Mouse (Mus musculus) forebrain, embryonic 11.5 days (tissue): ENCODE results near the gene Abcc4. TPM values are rescaled to one million over a fixed set of nuclear protein-coding genes. Genes with fewer than 3 reads are reported as not detected.

Experiments used
- ATAC-seq: fragments of 200-750 bp; cut with Nextera tagmentation; replicated peaks from 2 replicates; pipeline ENCODE4 v1.8.0; 2017; ENCODE audit warnings: moderate TSS enrichment; ENCODE audit not compliant: low FRiP score
- DNase-seq: peaks from one replicate; pipeline ENCODE4 v3.0.0-alpha.2; 2017; ENCODE audit warnings: low spot score
- H3K27ac ChIP-seq: fragments of 300-500 bp; sonication (generic); 2 replicates; pipeline ENCODE4 v1.5.1; 2014; ENCODE audit warnings: low read depth, low read length
- H3K27me3 ChIP-seq: fragments of 300-500 bp; sonication (generic); 2 replicates; pipeline ENCODE4 v1.6.1; 2014; ENCODE audit warnings: mild to moderate bottlenecking, low read length, mixed read lengths; ENCODE audit not compliant: control insufficient read depth, insufficient read depth
- H3K36me3 ChIP-seq: fragments of 300-500 bp; sonication (generic); 2 replicates; pipeline ENCODE4 v1.6.1; 2014; ENCODE audit warnings: mild to moderate bottlenecking, low read length, moderate library complexity, mixed read lengths; ENCODE audit not compliant: control insufficient read depth, insufficient read depth
- H3K4me1 ChIP-seq: fragments of 300-500 bp; sonication (generic); replicated peaks from 2 replicates; pipeline ENCODE4 v1.6.1; 2014; ENCODE audit warnings: low read length, mixed read lengths; ENCODE audit not compliant: control insufficient read depth, insufficient read depth
- H3K4me2 ChIP-seq: fragments of 300-500 bp; sonication (generic); 2 replicates; pipeline ENCODE4 v1.6.1; 2014; ENCODE audit warnings: low read depth, mild to moderate bottlenecking, low read length, moderate library complexity, mixed read lengths; ENCODE audit not compliant: severe bottlenecking
- H3K4me3 ChIP-seq: fragments of 300-500 bp; sonication (generic); 2 replicates; pipeline ENCODE4 v1.5.1; 2014; ENCODE audit warnings: low read depth, low read length
- H3K9ac ChIP-seq: fragments of 300-500 bp; sonication (generic); 2 replicates; pipeline ENCODE4 v1.6.1; 2014; ENCODE audit warnings: low read length
- H3K9me3 ChIP-seq: fragments of 300-500 bp; sonication (generic); 2 replicates; pipeline ENCODE4 v1.6.1; 2016; ENCODE audit warnings: low read length, mixed read lengths; ENCODE audit not compliant: control insufficient read depth
- WGBS: fragments of 180-500 bp; shearing (Covaris S2); extraction: QIAGEN DNeasy Blood & Tissue Kit; methylation state at CpG from one replicate; pipeline ENCODE4 v1.1.7; 2014; 5-methylcytosine and 5-hydroxymethylcytosine counted together
- polyA plus RNA-seq: library from polyadenylated mRNA; unstranded; fragments of >200 nt; fragmentation: Nextera tagmentation; extraction: Ambion mirVana; gene quantifications from 2 replicates; pipeline ENCODE4 v1.2.1, GENCODE M21; 2014

Gene Abcc4
- polyA plus RNA-seq, 1 experiment from 2014 or later = 4.0 TPM

GRCm38 (mm10) chr14:118579013-118579728, 126.8 kb downstream of the Abcc4 start:
- no peaks in the 10 kb centered on the region for H3K4me1 ChIP-seq
- no peak overlapping the region for H3K9ac ChIP-seq
- H3K36me3 ChIP-seq = no peaks in the 10 kb centered on the region
- DNase-seq = no peak
- H3K27ac ChIP-seq = no peak overlapping the region
- H3K9me3 ChIP-seq = no peaks in the 10 kb centered on the region
- no peak for ATAC-seq
- 90% methylated on average over 19 of the region's 19 CpGs for WGBS
- H3K4me2 ChIP-seq = no peak overlapping the region
- no peak overlapping the region for H3K4me3 ChIP-seq
- H3K27me3 ChIP-seq = no peaks in the 10 kb centered on the region; the same call in 1 of the 2 replicates

GRCm38 (mm10) chr14:118577895-118578294, 128.1 kb downstream of the Abcc4 start:
- Histone ChIP-seq H3K4me1 (no peaks in the 10 kb centered on the region), H3K9ac (no peak overlapping the region), H3K4me2 (no peak overlapping the region), H3K27me3 (no peaks in the 10 kb centered on the region), H3K9me3 (no peaks in the 10 kb centered on the region), H3K36me3 (no peaks in the 10 kb centered on the region), H3K4me3 (no peak overlapping the region), H3K27ac (no peak overlapping the region)
- ATAC-seq = no peak
- WGBS = 92% methylated on average over 5 of the region's 5 CpGs
- DNase-seq = no peak

GRCm38 (mm10) chr14:118572688-118573245, 133.3 kb downstream of the Abcc4 start:
- DNase-seq = no peak
- no peak overlapping the region for H3K4me2 ChIP-seq
- no peak overlapping the region for H3K27ac ChIP-seq
- no peaks in the 10 kb centered on the region for H3K36me3 ChIP-seq
- H3K27me3 ChIP-seq = no peaks in the 10 kb centered on the region
- no peaks in the 10 kb centered on the region for H3K9me3 ChIP-seq
- ATAC-seq = no peak
- H3K4me3 ChIP-seq = no peak overlapping the region
- no peaks in the 10 kb centered on the region for H3K4me1 ChIP-seq
- WGBS = 86% methylated on average over 9 of the region's 9 CpGs
- H3K9ac ChIP-seq = no peak overlapping the region

- 87% methylated on average over 13 of the region's 13 CpGs for WGBS
- Histone ChIP-seq H3K27ac (no peak overlapping the region), H3K9ac (no peak overlapping the region)
Observed at GRCm38 (mm10) chr14:118569586-118569985, 136.4 kb downstream of the Abcc4 start.

GRCm38 (mm10) chr14:118568116-118568673, 137.8 kb downstream of the Abcc4 start:
- Histone ChIP-seq H3K4me3 (no peak overlapping the region), H3K4me2 (no peak overlapping the region), H3K27ac (no peak overlapping the region), H3K9me3 (no peaks in the 10 kb centered on the region), H3K36me3 (no peaks in the 10 kb centered on the region), H3K27me3 (peaks cover 3% of the 10 kb centered on the region; the same call in 1 of the 2 replicates), H3K9ac (no peak overlapping the region), H3K4me1 (no peaks in the 10 kb centered on the region; the same call in 1 of the 2 replicates)
- 87% methylated on average over 17 of the region's 17 CpGs for WGBS
- no peak for ATAC-seq
- DNase-seq = peak; percentile 46

More at GRCm38 (mm10) chr14:118569586-118569985, 136.4 kb downstream of the Abcc4 start:
- Histone ChIP-seq H3K27me3 (no peaks in the 10 kb centered on the region), H3K4me3 (no peak overlapping the region), H3K4me1 (no peaks in the 10 kb centered on the region; the same call in 1 of the 2 replicates), H3K36me3 (no peaks in the 10 kb centered on the region), H3K9me3 (no peaks in the 10 kb centered on the region), H3K4me2 (no peak overlapping the region)
- no peak for ATAC-seq
- DNase-seq = no peak

- peaks cover 3% of the 10 kb centered on the region; the same call in 1 of the 2 replicates for H3K27me3 ChIP-seq
- peak overlapping the region; percentile 42; the same call in 1 of the 2 replicates for H3K27ac ChIP-seq
- H3K4me2 ChIP-seq = no peak overlapping the region; the same call in 1 of the 2 replicates
- peak; percentile 57 for ATAC-seq
- no peaks in the 10 kb centered on the region; the same call in 1 of the 2 replicates for H3K4me1 ChIP-seq
- no peak overlapping the region for H3K4me3 ChIP-seq
- 76% methylated on average over 5 of the region's 5 CpGs for WGBS
- DNase-seq = no peak
- H3K36me3 ChIP-seq = no peaks in the 10 kb centered on the region
- H3K9me3 ChIP-seq = no peaks in the 10 kb centered on the region
- 0 out of 2 replicates have a peak overlapping the region, but pooled peaks have one; percentile 3 for H3K9ac ChIP-seq
Observed at GRCm38 (mm10) chr14:118566809-118567208, 139.2 kb downstream of the Abcc4 start.

- H3K36me3 ChIP-seq = no peaks in the 10 kb centered on the region
- ATAC-seq = peak; percentile 88
- no peaks in the 10 kb centered on the region; the same call in 1 of the 2 replicates for H3K4me1 ChIP-seq
- no peaks in the 10 kb centered on the region for H3K9me3 ChIP-seq
- no peak overlapping the region for H3K4me3 ChIP-seq
- DNase-seq = peak; percentile 74
- peak overlapping the region; percentile 42; the same call in 1 of the 2 replicates for H3K27ac ChIP-seq
- H3K27me3 ChIP-seq = peaks cover 3% of the 10 kb centered on the region; the same call in 1 of the 2 replicates
- no peak overlapping the region for H3K9ac ChIP-seq
- no peak overlapping the region; the same call in 1 of the 2 replicates for H3K4me2 ChIP-seq
- WGBS = 15% methylated on average over 12 of the region's 12 CpGs
Observed at GRCm38 (mm10) chr14:118566214-118566688, 139.8 kb downstream of the Abcc4 start.

- 0 out of 2 replicates have a peak, but pooled peaks have one; percentile 11 for ATAC-seq
- WGBS = 88% methylated on average over 5 of the region's 5 CpGs
Observed at GRCm38 (mm10) chr14:118565696-118566095, 140.3 kb downstream of the Abcc4 start.

More at GRCm38 (mm10) chr14:118565696-118566095, 140.3 kb downstream of the Abcc4 start:
- no peak for DNase-seq
- no peaks in the 10 kb centered on the region for H3K36me3 ChIP-seq
- H3K4me3 ChIP-seq = no peak overlapping the region
- H3K27ac ChIP-seq = no peak overlapping the region
- H3K9me3 ChIP-seq = no peaks in the 10 kb centered on the region
- peaks cover 3% of the 10 kb centered on the region; the same call in 1 of the 2 replicates for H3K27me3 ChIP-seq
- no peak overlapping the region for H3K9ac ChIP-seq
- H3K4me2 ChIP-seq = no peak overlapping the region
- H3K4me1 ChIP-seq = no peaks in the 10 kb centered on the region; the same call in 1 of the 2 replicates
